Mouse (Mus musculus): ENCODE results near the gene I0C0044D17Rik. TPM values are rescaled to one million over a fixed set of nuclear protein-coding genes. Genes with fewer than 3 reads are reported as not detected.

The I0C0044D17Rik gene
- polyA plus RNA-seq, 1 experiment from 2014 or later: not detected

GRCm38 (mm10) chr4:98795241-98795640 is 28.4 kb downstream of the I0C0044D17Rik start:
- Histone ChIP-seq H3K9me3 (ENCODE audit: low read depth, low read length) (no peaks in the 10 kb centered on the region), H3K4me1 (ENCODE audit: insufficient read depth) (peaks cover 14% of the 10 kb centered on the region), H3K9ac (no peak overlapping the region), H3K4me2 (no peak overlapping the region), H3K27ac (ENCODE audit: low read depth) (no peak overlapping the region), H3K4me3 (ENCODE audit: low read depth, low read length) (no peak overlapping the region), H3K27me3 (ENCODE audit: insufficient read depth, low read length) (no peaks in the 10 kb centered on the region), H3K36me3 (ENCODE audit: insufficient read depth) (peaks cover 3% of the 10 kb centered on the region)
- no peak for ATAC-seq (ENCODE audit: insufficient read depth)
- no peak for TF ChIP-seq CTCF (IDR thresholded peaks at IDR 0.05; ENCODE audit: low read depth)
- DNase-seq: peak; percentile 32
- 59% methylated on average over 2 of the region's 2 CpGs for WGBS

DNA sequence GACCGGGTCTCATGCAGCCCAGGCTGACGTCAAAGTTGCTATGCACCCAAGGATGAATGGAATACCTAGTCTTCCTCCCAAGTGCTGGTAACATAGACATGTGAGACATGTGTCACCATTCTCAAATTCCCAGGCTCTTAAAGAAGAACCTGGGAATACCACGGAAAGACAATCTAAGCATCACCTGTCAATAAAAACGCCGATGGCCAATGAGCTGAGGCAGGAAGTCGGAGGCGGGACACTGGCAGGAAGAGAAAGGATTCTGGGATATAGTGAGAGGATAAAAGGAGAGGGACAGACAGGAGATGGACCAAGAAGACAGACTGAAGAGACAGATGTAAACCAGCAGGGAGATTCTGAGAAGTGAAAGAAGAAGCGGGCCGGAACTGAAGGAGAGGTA is 30.2 kb downstream of the I0C0044D17Rik start:
- Histone ChIP-seq H3K9ac (no peak overlapping the region), H3K4me3 (ENCODE audit: low read depth, low read length) (no peak overlapping the region), H3K4me2 (no peak overlapping the region), H3K9me3 (ENCODE audit: low read depth, low read length) (no peaks in the 10 kb centered on the region), H3K27ac (ENCODE audit: low read depth) (no peak overlapping the region), H3K27me3 (ENCODE audit: insufficient read depth, low read length) (no peaks in the 10 kb centered on the region), H3K36me3 (ENCODE audit: insufficient read depth) (no peaks in the 10 kb centered on the region), H3K4me1 (ENCODE audit: insufficient read depth) (peaks cover 14% of the 10 kb centered on the region)
- ATAC-seq (ENCODE audit: insufficient read depth) (no peak), DNase-seq (no peak)
- WGBS: 91% methylated on average over 9 of the region's 9 CpGs
- TF ChIP-seq CTCF (IDR thresholded peaks at IDR 0.05; ENCODE audit: low read depth): no peak

DNA sequence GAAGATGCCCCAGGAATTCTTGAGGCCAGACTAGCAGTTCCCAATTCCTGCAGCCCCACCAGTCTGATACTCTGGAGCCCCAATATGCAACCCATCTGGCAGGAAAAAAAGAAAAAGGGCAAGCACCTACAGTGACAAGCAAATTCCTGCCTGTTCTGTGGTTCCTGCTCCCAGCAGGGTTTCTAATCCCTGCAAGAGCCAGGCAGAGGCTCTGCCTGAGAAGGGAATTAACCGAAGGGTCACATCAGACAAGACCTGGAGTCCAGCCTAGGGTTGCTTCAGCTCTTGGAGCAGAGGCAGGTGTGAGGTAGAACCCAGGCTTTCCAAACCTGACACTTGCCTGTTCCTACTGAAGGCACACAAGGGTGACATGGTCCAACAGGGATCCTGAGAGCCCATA is 32.9 kb downstream of the I0C0044D17Rik start:
- ATAC-seq (ENCODE audit: insufficient read depth): no peak
- Histone ChIP-seq H3K36me3 (ENCODE audit: insufficient read depth) (no peaks in the 10 kb centered on the region), H3K4me2 (peak overlapping the region; percentile 49), H3K4me1 (ENCODE audit: insufficient read depth) (peaks cover 2% of the 10 kb centered on the region; the same call in 1 of the 2 replicates), H3K27me3 (ENCODE audit: insufficient read depth, low read length) (no peaks in the 10 kb centered on the region), H3K27ac (ENCODE audit: low read depth) (no peak overlapping the region), H3K9ac (no peak overlapping the region), H3K9me3 (ENCODE audit: low read depth, low read length) (no peaks in the 10 kb centered on the region), H3K4me3 (ENCODE audit: low read depth, low read length) (no peak overlapping the region)
- no peak for DNase-seq
- no peak for TF ChIP-seq CTCF (IDR thresholded peaks at IDR 0.05; ENCODE audit: low read depth)
- WGBS: 65% methylated on average over 1 of the region's 1 CpGs

- no peaks in the 10 kb centered on the region for H3K36me3 ChIP-seq (ENCODE audit: insufficient read depth)
- no peak overlapping the region; the same call in 1 of the 2 replicates for H3K4me3 ChIP-seq (ENCODE audit: low read depth, low read length)
- no peaks in the 10 kb centered on the region for H3K9me3 ChIP-seq (ENCODE audit: low read depth, low read length)
- no peak for TF ChIP-seq CTCF (IDR thresholded peaks at IDR 0.05; ENCODE audit: low read depth)
- 4% methylated on average over 10 of the region's 10 CpGs for WGBS
- no peak overlapping the region; the same call in 1 of the 2 replicates for H3K9ac ChIP-seq
- no peaks in the 10 kb centered on the region for H3K27me3 ChIP-seq (ENCODE audit: insufficient read depth, low read length)
- DNase-seq (peak; percentile 75), ATAC-seq (ENCODE audit: insufficient read depth) (peak; percentile 68)
- peak overlapping the region; percentile 49 for H3K4me2 ChIP-seq
- H3K27ac ChIP-seq (ENCODE audit: low read depth): 0 out of 2 replicates have a peak overlapping the region, but pooled peaks have one; percentile 2
- 0 out of 2 replicates have a peak, but pooled peaks cover under 1% of the 10 kb centered on the region for H3K4me1 ChIP-seq (ENCODE audit: insufficient read depth)
Observed at GRCm38 (mm10) chr4:98789861-98790311, 33.8 kb downstream of the I0C0044D17Rik start.

GRCm38 (mm10) chr4:98789133-98789765 is 34.4 kb downstream of the I0C0044D17Rik start:
- Histone ChIP-seq H3K36me3 (ENCODE audit: insufficient read depth) (0 out of 2 replicates have a peak, but pooled peaks cover under 1% of the 10 kb centered on the region), H3K9me3 (ENCODE audit: low read depth, low read length) (no peaks in the 10 kb centered on the region), H3K27ac (ENCODE audit: low read depth) (peak overlapping the region; percentile 37), H3K4me3 (ENCODE audit: low read depth, low read length) (no peak overlapping the region), H3K27me3 (ENCODE audit: insufficient read depth, low read length) (no peaks in the 10 kb centered on the region), H3K4me2 (peak overlapping the region; percentile 49), H3K4me1 (ENCODE audit: insufficient read depth) (no peaks in the 10 kb centered on the region), H3K9ac (no peak overlapping the region)
- 46% methylated on average over 7 of the region's 7 CpGs for WGBS
- DNase-seq (peak; percentile 66), ATAC-seq (ENCODE audit: insufficient read depth) (peak; percentile 45)
- no peak for TF ChIP-seq CTCF (IDR thresholded peaks at IDR 0.05; ENCODE audit: low read depth)

DNA sequence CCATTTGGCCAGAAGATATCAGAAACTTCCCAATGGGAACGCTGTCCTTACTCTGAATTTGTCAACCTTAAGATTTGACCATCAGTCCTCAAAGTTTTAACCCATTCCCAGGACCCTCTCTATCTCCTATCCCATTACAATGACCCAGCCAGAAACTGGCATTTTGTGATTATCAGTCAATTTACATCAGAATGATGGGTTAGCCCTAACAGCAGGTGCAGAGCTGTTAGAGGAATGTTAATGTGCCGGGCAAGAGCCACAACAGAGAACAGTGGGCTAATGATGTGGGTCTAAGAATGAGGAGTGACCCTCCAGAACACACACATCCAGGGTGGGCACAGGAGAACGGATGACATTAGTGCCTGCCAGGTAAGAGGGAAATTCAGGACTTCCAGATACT is 37.4 kb downstream of the I0C0044D17Rik start:
- H3K4me3 ChIP-seq (ENCODE audit: low read depth, low read length): no peak overlapping the region
- WGBS: 46% methylated on average over 3 of the region's 3 CpGs

DNA sequence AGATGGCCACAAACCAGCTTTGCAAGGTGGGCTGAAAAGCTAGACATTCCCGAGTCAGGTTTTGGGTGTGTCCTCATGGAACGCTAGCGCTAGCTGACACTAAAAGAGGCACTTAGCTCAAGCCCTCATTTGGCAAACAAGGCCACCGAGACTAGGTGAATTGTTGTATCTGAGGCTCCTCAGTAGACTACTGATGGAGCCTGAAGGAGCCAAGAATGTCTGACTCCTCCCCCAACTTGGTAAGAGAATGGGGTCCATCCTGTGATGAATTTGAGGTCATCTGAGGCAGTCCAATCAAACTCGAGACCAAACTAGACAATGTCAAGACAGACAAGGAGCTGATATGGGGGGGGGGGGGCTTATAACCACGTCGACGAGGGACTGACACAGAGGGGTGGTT is 37.8 kb downstream of the I0C0044D17Rik start:
- H3K36me3 ChIP-seq (ENCODE audit: insufficient read depth): peaks cover 7% of the 10 kb centered on the region; the same call in 1 of the 2 replicates
- H3K9me3 ChIP-seq (ENCODE audit: low read depth, low read length): no peaks in the 10 kb centered on the region
- 35% methylated on average over 8 of the region's 8 CpGs for WGBS
- no peak overlapping the region for H3K9ac ChIP-seq
- no peak overlapping the region for H3K4me2 ChIP-seq
- peak; percentile 37 for DNase-seq
- no peak overlapping the region for H3K4me3 ChIP-seq (ENCODE audit: low read depth, low read length)
- H3K27ac ChIP-seq (ENCODE audit: low read depth): no peak overlapping the region
- no peak for TF ChIP-seq CTCF (IDR thresholded peaks at IDR 0.05; ENCODE audit: low read depth)
- H3K4me1 ChIP-seq (ENCODE audit: insufficient read depth): no peaks in the 10 kb centered on the region
- no peaks in the 10 kb centered on the region for H3K27me3 ChIP-seq (ENCODE audit: insufficient read depth, low read length)
- no peak for ATAC-seq (ENCODE audit: insufficient read depth)

More for the DNA sequence above, 37.4 kb downstream of the I0C0044D17Rik start:
- Histone ChIP-seq H3K9me3 (ENCODE audit: low read depth, low read length) (no peaks in the 10 kb centered on the region), H3K27me3 (ENCODE audit: insufficient read depth, low read length) (no peaks in the 10 kb centered on the region), H3K27ac (ENCODE audit: low read depth) (no peak overlapping the region), H3K9ac (no peak overlapping the region), H3K4me1 (ENCODE audit: insufficient read depth) (no peaks in the 10 kb centered on the region), H3K36me3 (ENCODE audit: insufficient read depth) (peaks cover 7% of the 10 kb centered on the region; the same call in 1 of the 2 replicates), H3K4me2 (no peak overlapping the region)
- DNase-seq: no peak
- ATAC-seq (ENCODE audit: insufficient read depth): no peak
- TF ChIP-seq CTCF (IDR thresholded peaks at IDR 0.05; ENCODE audit: low read depth): no peak
